Mouse (Mus musculus): ENCODE results near the gene Rpl18.

Rpl18 gene

DNA sequence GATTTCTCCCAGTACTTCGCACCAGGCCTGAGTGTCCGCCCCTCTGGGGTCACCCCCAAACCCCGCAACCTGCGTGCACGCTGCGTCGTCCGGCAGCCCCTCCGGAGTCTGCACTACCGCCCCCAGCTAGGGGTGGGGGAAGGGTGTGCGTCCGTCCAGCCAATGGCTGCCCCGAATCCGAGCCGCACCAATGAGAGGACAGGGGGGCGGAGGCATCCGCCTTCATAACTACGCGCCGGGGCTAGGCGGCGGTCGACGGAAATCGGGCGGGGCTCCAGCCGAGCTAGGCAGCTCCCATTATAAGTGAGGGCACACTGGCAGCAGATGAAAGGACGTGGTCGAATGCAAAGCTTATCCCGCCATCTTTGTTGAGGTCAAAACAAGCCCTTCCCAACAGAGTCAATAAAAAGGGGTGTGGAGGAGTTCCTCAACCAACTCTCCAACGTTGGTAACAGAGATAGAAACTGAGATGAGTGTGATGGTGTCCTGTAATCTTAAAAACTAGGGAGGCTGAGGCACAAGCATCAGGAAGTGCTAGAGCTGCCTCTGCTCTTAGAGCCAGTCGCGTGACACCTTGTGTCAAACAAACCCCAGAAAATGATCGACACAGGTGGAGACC, at the start of gene Rpl18:
TSS of gene Rpl18 (plus strand) at position 368 of the 619 bp plus-strand sequence.
- DNase-seq (ENCODE audit: low read depth), result peak; percentile 92

- DNase-seq (ENCODE audit: low read depth), result no peak
Measured at GRCm38 (mm10) chr7:45666161-45666560, 49.1 kb upstream of the Rpl18 start, which contains the start of gene Fut2. TSS of gene Fut2 (minus strand) at chr7:45666394.

DNA sequence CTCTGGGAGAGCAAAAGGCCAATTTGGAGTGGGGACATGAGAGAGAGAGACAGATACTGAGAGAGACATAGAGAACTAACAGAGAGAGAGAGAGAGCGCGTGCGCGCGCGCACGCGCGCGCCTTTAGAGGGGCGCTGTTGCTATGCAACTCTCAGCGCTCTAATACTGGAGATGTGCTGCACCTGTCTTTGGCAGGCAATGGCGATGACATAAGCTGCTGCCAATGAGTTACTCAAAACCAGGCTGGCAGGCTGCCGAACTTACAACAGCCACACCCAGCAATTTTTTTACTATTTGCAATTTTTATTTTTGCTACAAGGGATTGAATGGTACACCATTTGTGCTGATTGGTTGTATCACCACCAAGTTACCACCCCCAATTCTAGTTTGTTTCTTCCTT, 47.5 kb upstream of the Rpl18 start:
- no peak for DNase-seq (ENCODE audit: low read depth)

- no peak for DNase-seq (ENCODE audit: low read depth)
Measured at GRCm38 (mm10) chr7:45668921-45669320, 46.3 kb upstream of the Rpl18 start.

- DNase-seq (ENCODE audit: low read depth), result no peak
Measured at GRCm38 (mm10) chr7:45677627-45678295, 37.5 kb upstream of the Rpl18 start.

DNA sequence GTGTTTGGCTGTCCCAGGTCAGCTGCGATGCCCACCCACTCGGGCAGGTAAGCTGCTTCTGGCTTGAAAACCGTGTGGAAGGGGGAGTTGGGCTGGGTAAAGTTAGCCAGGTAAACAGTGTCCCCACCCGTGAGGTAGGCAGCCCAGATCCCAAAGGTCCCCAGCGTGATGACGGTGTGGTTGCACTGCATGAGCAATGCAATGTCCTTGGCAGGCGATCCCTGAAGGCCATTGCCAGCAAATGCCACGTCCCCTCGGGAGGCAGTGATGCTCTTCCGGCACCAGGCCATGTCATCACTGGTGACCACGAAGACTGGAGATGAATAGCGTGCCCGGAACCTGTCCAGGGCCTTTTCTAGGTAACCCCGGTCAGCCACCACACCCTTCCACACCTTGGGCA, 36.7 kb upstream of the Rpl18 start:
- DNase-seq (ENCODE audit: low read depth), result no peak

DNA sequence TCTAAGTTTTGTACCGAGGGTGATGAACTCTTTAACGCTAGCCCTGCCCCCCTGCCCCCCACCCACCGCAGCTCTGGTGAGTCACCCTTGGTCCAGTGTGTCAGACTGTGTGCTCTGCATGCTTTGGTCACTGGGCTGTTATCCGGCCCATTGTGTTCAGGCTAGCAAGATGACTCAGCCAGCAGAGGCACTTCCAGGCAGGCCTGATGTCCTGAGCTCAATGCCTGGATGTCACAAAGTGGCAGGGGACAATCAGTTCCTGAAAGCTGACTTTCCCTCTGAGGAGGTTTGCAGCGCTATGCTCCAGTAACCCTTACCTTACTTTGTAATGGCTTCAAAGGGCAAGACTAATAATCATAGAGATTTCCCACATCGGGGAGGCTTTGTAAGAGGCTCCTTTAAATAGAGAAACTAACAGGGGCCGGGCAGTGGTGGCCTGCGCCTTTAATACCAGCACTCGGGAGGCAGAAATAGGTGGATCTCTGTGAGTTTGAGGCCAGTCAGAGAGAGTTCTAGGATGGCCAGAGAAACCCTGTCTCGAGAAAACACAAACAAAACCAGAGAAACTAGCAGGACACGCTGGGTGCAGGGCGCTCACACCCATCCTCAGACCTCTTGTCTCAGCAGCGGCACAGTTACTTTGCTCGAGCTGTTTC, 35.2 kb upstream of the Rpl18 start:
- peak; percentile 57 for DNase-seq (ENCODE audit: low read depth)

DNA sequence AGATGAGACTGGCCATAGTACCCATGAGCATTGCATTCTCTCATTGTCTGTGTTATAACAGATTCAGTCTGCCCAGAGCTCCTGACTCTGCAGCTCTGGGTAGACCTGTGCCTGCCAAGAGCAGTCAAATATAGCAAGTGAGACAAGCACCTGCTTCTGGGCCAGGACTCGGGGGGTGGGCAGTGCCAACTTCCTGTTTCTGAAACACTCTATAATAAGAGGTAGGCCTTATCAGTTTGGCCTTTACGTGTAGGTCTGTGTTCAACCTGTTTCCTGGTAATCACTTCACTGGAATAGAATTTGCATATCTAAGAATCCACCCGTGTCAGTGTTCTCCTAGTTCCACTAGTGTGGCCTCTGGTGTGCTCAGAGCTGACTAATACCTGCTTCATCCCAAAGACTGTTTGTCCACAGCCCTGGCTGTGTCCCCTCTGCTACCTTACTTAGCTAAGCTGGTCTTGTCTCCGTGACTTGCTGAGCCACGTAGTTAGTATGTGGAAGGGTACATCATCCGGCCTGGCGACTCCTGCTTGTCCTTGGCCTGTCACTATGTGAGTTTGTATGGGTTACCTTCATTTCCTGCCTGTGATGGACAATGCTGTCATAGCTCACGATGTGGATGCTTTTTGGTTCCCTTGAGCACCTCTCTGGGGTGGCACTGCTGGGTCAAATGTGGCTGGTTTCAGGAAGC, 34.1 kb upstream of the Rpl18 start:
- DNase-seq (ENCODE audit: low read depth), result no peak

DNA sequence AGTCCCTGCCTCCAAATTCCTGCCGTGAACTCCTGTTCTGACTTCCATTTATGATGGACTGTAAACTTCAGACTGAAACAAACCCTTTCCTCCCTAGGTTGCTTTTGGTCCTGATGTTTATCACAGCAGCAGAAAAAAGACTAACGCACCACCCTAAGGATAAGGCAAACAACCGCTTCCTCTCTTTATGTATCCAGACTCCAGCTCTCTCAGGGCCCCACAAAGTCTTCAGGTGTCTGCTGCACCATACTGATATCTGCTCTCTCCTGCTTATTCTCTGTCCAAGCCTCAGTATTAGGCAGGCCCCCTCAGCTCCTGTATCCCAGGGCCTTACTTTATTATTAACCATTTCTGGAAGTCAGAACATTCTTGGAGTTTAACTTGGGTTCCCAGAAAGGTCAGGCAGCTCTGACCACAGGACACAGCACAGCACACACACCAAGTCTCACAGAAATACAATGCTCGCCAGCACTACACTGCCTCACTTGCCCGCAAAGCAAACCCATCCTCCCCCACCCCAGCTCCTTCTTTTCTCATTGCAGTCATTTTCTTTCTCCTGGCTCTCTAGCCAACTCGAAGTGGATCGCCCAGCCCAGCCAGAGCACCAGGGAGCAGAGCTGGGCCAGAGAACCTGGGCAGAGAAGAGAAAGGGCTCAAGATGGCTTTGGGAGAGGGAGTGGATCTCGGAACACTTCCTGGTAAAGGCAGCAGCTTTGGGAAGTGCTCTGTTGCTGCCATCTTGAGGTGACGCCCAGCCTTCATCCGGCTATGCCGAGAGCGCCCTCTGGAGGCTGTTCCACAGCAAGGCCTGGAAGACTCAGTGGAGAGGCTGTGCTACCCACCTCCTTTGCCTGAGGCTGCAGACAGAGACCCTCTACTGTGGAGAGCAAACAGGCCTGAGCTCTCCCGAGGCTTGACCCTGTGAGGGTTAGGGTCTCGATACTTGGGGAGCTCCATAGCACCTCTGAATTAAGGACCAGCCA, 32.8 kb upstream of the Rpl18 start:
- DNase-seq (ENCODE audit: low read depth), result no peak

- DNase-seq (ENCODE audit: low read depth), result no peak
Measured at GRCm38 (mm10) chr7:45683396-45684050, 31.7 kb upstream of the Rpl18 start, which contains the start of gene Ntn5. TSS of gene Ntn5 (plus strand) at chr7:45684022.

- DNase-seq (ENCODE audit: low read depth), result no peak
Measured at GRCm38 (mm10) chr7:45685811-45686210, 29.4 kb upstream of the Rpl18 start.

DNA sequence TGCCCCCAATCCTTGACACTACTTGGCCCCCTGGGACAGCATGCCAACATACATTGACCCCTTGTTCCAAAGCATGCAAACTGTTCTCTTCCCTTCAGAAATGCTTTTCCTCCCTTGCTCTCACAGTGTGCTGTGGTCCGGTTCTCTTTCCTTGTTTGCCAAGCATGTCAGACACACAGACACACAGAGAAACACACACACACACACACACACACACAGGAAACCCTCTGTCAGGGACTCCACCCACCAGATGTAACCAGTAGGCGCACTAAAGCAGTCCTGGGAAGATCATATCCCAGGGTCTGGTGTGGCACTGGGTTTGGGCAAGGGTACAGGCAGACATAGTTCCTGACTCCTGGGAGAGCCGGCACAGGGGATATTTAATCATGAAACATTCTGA, 28.4 kb upstream of the Rpl18 start:
- DNase-seq (ENCODE audit: low read depth), result no peak

GRCm38 (mm10) chr7:45689099-45689498, 26.2 kb upstream of the Rpl18 start:
- DNase-seq (ENCODE audit: low read depth), result no peak

DNA sequence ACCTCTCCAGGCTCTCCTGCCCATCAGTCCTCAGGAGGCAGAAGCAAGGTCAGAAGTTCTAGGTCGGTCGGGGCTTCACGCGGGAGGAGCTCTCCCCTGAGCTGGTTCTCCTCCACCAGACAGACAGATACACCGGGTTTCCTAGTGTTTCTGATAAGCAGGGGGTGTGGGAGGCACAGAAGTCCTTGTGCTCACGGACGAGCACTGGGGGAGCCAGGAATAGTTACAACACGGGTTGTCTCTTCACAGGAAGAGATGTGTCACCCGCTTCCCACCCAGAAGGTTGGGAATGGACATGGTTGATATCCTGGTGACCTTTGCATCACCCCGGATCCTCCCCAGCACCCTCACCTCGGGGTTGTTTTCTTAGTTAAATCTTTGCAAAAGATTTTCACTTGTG, 25.5 kb upstream of the Rpl18 start:
- no peak for DNase-seq (ENCODE audit: low read depth)

DNA sequence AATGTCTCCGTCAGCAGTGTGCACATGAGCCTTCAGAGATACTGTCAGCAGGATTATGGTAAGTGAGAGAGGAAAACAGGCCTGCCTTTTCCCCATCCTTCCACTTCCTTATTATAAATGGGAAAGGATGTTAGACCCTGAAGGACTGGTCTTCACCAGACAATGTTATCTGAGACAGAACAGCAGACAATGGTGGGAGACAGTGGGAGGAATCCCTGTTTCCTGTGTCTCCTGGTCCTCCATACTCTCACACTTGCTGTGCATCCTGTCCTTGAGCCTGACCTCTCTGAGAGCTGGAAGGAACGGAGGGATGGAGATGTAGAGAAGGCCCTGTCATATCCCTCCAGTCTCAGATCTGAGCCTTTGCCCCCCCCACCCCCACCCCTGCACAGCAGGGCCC, 22.9 kb upstream of the Rpl18 start:
- DNase-seq (ENCODE audit: low read depth), result no peak

DNA sequence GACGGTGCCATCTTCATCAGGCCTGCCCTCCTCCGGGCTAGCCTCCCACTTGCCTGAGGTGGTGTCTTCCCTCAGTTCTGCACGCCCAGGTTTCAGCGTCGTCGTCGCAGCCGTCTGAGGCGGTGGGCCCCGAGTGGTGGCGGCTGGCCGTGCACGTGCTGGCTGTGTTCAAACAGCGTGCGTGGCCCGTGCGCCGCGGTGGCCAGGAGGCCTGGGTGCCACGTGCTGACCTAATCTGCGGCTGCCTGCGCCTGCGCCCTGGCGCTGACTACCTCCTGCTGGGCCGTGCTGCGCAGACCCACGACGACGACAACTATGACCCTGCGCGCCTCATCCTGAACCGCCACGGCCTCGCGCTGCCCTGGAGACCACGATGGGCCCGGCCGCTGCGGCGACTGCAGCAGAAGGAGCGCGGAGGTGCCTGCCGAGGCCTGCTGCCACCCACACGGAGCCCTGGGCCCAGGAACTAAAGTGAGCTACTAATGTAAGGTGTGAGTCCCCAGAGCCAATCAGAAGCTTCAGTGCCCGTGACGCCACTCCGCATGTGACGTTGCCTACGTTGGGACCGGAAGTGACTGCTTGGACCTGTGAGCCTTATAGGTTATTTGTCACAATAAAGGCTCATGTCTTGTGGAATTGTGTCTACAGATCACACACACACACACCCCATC, 21.2 kb upstream of the Rpl18 start, which contains the start of gene Sec1:
TSS of gene Sec1 (minus strand) at position 482 of the 671 bp plus-strand sequence.
- DNase-seq (ENCODE audit: low read depth), result no peak

- DNase-seq (ENCODE audit: low read depth), result no peak
Measured at GRCm38 (mm10) chr7:45695098-45695497, 20.2 kb upstream of the Rpl18 start.

DNA sequence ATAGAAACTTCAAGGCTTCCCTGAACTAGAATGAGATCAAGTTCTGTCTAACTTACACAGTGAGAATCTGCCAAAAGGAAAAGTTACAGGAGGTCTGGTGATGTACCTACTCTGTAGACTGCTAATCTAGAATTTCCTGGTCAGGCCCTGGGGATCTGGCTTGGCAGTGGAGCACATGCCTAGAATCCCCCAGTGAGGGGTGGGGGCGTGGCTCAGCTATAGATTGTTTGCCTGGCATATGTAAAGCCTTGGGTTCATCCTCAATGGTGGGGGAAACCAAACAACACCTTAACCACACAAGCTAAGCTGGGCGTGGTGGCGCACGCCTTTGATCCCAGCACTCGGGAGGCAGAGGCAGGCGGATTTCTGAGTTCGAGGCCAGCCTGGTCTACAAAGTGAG, 17.4 kb upstream of the Rpl18 start:
- DNase-seq (ENCODE audit: low read depth), result no peak

GRCm38 (mm10) chr7:45699523-45700141, 15.6 kb upstream of the Rpl18 start, which contains the start of gene Car11:
TSS of gene Car11 (plus strand) at chr7:45699843.
- DNase-seq (ENCODE audit: low read depth), result no peak

All from fibroblast of lung, adult 2 months (primary cell).